Mouse (Mus musculus) spleen, adult 2 months (tissue): ENCODE results near the gene Mrpl58. TPM values are rescaled to one million over a fixed set of nuclear protein-coding genes. Genes with fewer than 3 reads are reported as not detected.

Experiments used
- DNase-seq, 2 experiments: peaks; one replicate each; pipeline versions ENCODE4 v3.0.0 to v3.0.0-alpha.2; 2012 to 2021; ENCODE audit warnings: low spot score in 2 of 2, low read depth in 1 of 2
- H3K27ac ChIP-seq: fragments of 200-500 bp; 2 replicates; pipeline ENCODE4 v1.5.1; 2012; ENCODE audit warnings: low read length, inconsistent platforms; ENCODE audit not compliant: insufficient read depth
- H3K27me3 ChIP-seq: fragments of 200-500 bp; 2 replicates; pipeline ENCODE4 v1.6.1; 2012; ENCODE audit warnings: mild to moderate bottlenecking, moderate library complexity, low read length, inconsistent platforms; ENCODE audit not compliant: control insufficient read depth, insufficient read depth
- H3K36me3 ChIP-seq: fragments of 200-500 bp; 2 replicates; pipeline ENCODE4 v1.6.1; 2012; ENCODE audit warnings: mild to moderate bottlenecking, low read length, inconsistent platforms; ENCODE audit not compliant: control insufficient read depth, insufficient read depth
- H3K4me1 ChIP-seq: fragments of 200-500 bp; 2 replicates; pipeline ENCODE4 v1.6.1; 2011; ENCODE audit warnings: inconsistent platforms; ENCODE audit not compliant: control insufficient read depth, insufficient read depth, insufficient read length
- H3K4me3 ChIP-seq: fragments of 200-500 bp; 2 replicates; pipeline ENCODE4 v1.5.1; 2011; ENCODE audit warnings: mild to moderate bottlenecking, inconsistent platforms; ENCODE audit not compliant: insufficient read depth, insufficient read length; ENCODE audit errors: extremely low read depth
- CTCF ChIP-seq: fragments of 200-500 bp; IDR thresholded peaks from 2 replicates; pipeline ENCODE4 v1.5.1; 2011; ENCODE audit warnings: mild to moderate bottlenecking, inconsistent platforms; ENCODE audit not compliant: insufficient read depth, insufficient read length, insufficient replicate concordance; ENCODE audit errors: extremely low read depth
- POLR2A ChIP-seq: fragments of 200-500 bp; IDR thresholded peaks from 2 replicates; pipeline ENCODE4 v1.6.1; 2011; ENCODE audit warnings: low read depth, low read length, inconsistent platforms
- WGBS: fragments of 180-500 bp; shearing (Covaris S2); methylation state at CpG from one replicate; pipeline ENCODE4 v1.1.7; 2018; 5-methylcytosine and 5-hydroxymethylcytosine counted together
- polyA plus RNA-seq: library from polyadenylated mRNA; depleted of rRNA; stranded (reverse); fragments of >200 nt; gene quantifications from 2 replicates; pipeline ENCODE4 v1.2.3, GENCODE M21; 2012; rRNA removed

Gene Mrpl58
- 42.8 and 48.3 TPM in 2 replicates for polyA plus RNA-seq

- 0 out of 2 replicates have a peak, but pooled peaks cover 2% of the 10 kb centered on the region for H3K36me3 ChIP-seq
- peak; percentile 65 for TF ChIP-seq POLR2A
- TF ChIP-seq CTCF: no peak
- WGBS: 3% methylated on average over 50 of the region's 50 CpGs
- no peaks in the 10 kb centered on the region; the same call in 1 of the 2 replicates for H3K4me1 ChIP-seq
- H3K27me3 ChIP-seq: no peaks in the 10 kb centered on the region
- DNase-seq: peak; percentile 74 to 81
- peak within 1 kb of the TSS; percentile 94 for H3K4me3 ChIP-seq
- H3K27ac ChIP-seq: peak within 1 kb of the TSS; percentile 96
Observed at GRCm38 (mm10) chr11:115403338-115404124, at the start of gene Mrpl58. TSS of gene Mrpl58 (plus strand) at chr11:115403752.

GRCm38 (mm10) chr11:115354183-115354582 lies 49.4 kb upstream of the Mrpl58 start:
- peak; percentile 33 to 54 for DNase-seq
- TF ChIP-seq POLR2A (no peak), CTCF (peak; percentile 90; the same call in 1 of the 2 replicates)
- Histone ChIP-seq H3K27me3 (no peaks in the 10 kb centered on the region), H3K36me3 (no peaks in the 10 kb centered on the region), H3K4me3 (no peak overlapping the region), H3K27ac (no peak overlapping the region), H3K4me1 (no peaks in the 10 kb centered on the region)
- WGBS: 14% methylated on average over 8 of the region's 8 CpGs

- no peaks in the 10 kb centered on the region for H3K36me3 ChIP-seq
- no peaks in the 10 kb centered on the region for H3K4me1 ChIP-seq
- no peak overlapping the region for H3K27ac ChIP-seq
- no peaks in the 10 kb centered on the region for H3K27me3 ChIP-seq
- TF ChIP-seq POLR2A (no peak), CTCF (no peak)
- 16% methylated on average over 5 of the region's 5 CpGs for WGBS
- peak; percentile 53 to 57 for DNase-seq
- no peak overlapping the region for H3K4me3 ChIP-seq
Observed at GRCm38 (mm10) chr11:115358468-115358867, 45.1 kb upstream of the Mrpl58 start.

GRCm38 (mm10) chr11:115359293-115359692 lies 44.3 kb upstream of the Mrpl58 start:
- TF ChIP-seq CTCF (no peak), POLR2A (no peak)
- H3K27ac ChIP-seq: no peak overlapping the region
- no peak for DNase-seq
- H3K4me3 ChIP-seq: no peak overlapping the region
- H3K27me3 ChIP-seq: no peaks in the 10 kb centered on the region
- H3K36me3 ChIP-seq: no peaks in the 10 kb centered on the region
- 68% methylated on average over 3 of the region's 3 CpGs for WGBS
- H3K4me1 ChIP-seq: no peaks in the 10 kb centered on the region

GRCm38 (mm10) chr11:115359726-115360125 lies 43.8 kb upstream of the Mrpl58 start:
- Histone ChIP-seq H3K36me3 (no peaks in the 10 kb centered on the region), H3K27ac (no peak overlapping the region), H3K27me3 (no peaks in the 10 kb centered on the region), H3K4me1 (no peaks in the 10 kb centered on the region), H3K4me3 (no peak overlapping the region)
- DNase-seq: no peak
- WGBS: 47% methylated on average over 6 of the region's 6 CpGs
- TF ChIP-seq CTCF (0 out of 2 replicates have a peak, but pooled peaks have one; percentile 10), POLR2A (no peak)

- H3K27me3 ChIP-seq: peaks cover 8% of the 10 kb centered on the region; the same call in 1 of the 2 replicates
- 98% methylated on average over 3 of the region's 3 CpGs for WGBS
- H3K36me3 ChIP-seq: no peaks in the 10 kb centered on the region
- H3K27ac ChIP-seq: no peak overlapping the region
- TF ChIP-seq POLR2A: no peak
- no peak for TF ChIP-seq CTCF
- H3K4me1 ChIP-seq: peaks cover 10% of the 10 kb centered on the region; the same call in 1 of the 2 replicates
- no peak overlapping the region for H3K4me3 ChIP-seq
- no peak for DNase-seq
Observed at GRCm38 (mm10) chr11:115364136-115364535, 39.4 kb upstream of the Mrpl58 start.

GRCm38 (mm10) chr11:115366039-115366705 lies 37.4 kb upstream of the Mrpl58 start:
- H3K4me1 ChIP-seq: peaks cover 10% of the 10 kb centered on the region; the same call in 1 of the 2 replicates
- WGBS: 20% methylated on average over 7 of the region's 7 CpGs
- H3K4me3 ChIP-seq: peak overlapping the region; percentile 62; the same call in 1 of the 2 replicates
- DNase-seq: no peak
- H3K36me3 ChIP-seq: no peaks in the 10 kb centered on the region
- peak overlapping the region; percentile 12; the same call in 1 of the 2 replicates for H3K27ac ChIP-seq
- H3K27me3 ChIP-seq: peaks cover 8% of the 10 kb centered on the region; the same call in 1 of the 2 replicates
- TF ChIP-seq CTCF: no peak
- no peak for TF ChIP-seq POLR2A
